Mouse (Mus musculus): ENCODE results near the gene Eif2b1.

DNA sequence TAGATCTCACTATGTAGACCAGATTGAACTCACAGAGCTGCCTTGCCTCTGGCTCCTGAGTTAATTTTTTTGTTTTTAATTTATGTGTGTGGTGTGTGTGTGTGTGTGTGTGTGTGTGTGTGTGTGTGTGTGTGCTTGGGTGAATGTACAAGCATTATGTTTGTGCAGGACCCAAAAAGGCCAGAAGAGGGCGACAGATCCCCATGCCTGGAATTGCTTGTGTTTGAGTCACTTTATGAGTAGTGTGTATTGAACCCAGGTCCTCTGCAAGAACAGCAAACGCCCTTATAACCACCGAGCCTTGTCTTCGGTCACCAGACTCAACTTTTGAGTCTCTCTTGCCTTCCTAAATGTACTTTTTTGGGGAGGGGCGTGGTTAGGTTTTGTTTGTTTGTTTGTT lies 23.4 kb upstream of the Eif2b1 start:
- peak; percentile 78 for TF ChIP-seq CTCF (IDR thresholded peaks at IDR 0.05; ENCODE audit: low read depth)
- no peak for TF ChIP-seq EP300 (optimal IDR thresholded peaks at IDR 0.05)

All from stomach, postnatal 0 days (tissue).